Mouse (Mus musculus) MEL (cell line): ENCODE results near the gene Padi6. TPM values are rescaled to one million over a fixed set of nuclear protein-coding genes. Genes with fewer than 3 reads are reported as not detected.

Experiments used
- DNase-seq: peaks from one replicate; pipeline ENCODE4 v3.0.0; 2011; ENCODE audit warnings: low read depth, low spot score
- H3K27ac ChIP-seq: 2 replicates; pipeline ENCODE4 v1.5.1; 2012; ENCODE audit warnings: low read depth, mild to moderate bottlenecking, control low read depth, low read length, moderate library complexity; ENCODE audit not compliant: control insufficient read depth
- H3K27me3 ChIP-seq, 2 experiments: fragments of 150-350 bp in 1 of 2; sonication (generic) in 1 of 2; 2 replicates each; pipeline ENCODE4 v1.6.1; 2012; ENCODE audit warnings: low read length in 2 of 2, mild to moderate bottlenecking in 2 of 2, improper control_type of control experiment in 1 of 2, moderate library complexity in 1 of 2; ENCODE audit not compliant: insufficient read depth in 2 of 2, control insufficient read depth in 1 of 2
- H3K36me3 ChIP-seq, 2 experiments: 2 replicates each; pipeline ENCODE4 v1.6.1; 2012 to 2014; ENCODE audit warnings: low read length in 2 of 2, improper control_type of control experiment in 1 of 2, inconsistent platforms in 1 of 2, mild to moderate bottlenecking in 1 of 2; ENCODE audit not compliant: insufficient read depth in 2 of 2, control insufficient read depth in 1 of 2
- H3K4me1 ChIP-seq, 2 experiments: fragments of 150-350 bp in 1 of 2; sonication (generic) in 1 of 2; 2 replicates each; pipeline ENCODE4 v1.6.1; 2012; ENCODE audit warnings: low read length in 2 of 2, improper control_type of control experiment in 1 of 2, mild to moderate bottlenecking in 1 of 2; ENCODE audit not compliant: insufficient read depth in 2 of 2, control insufficient read depth in 1 of 2
- H3K4me3 ChIP-seq, 2 experiments: fragments of 150-350 bp in 1 of 2; sonication (generic) in 1 of 2; 2 replicates each; pipeline ENCODE4 v1.5.1; 2012; ENCODE audit warnings: low read depth in 2 of 2, low read length in 2 of 2, mild to moderate bottlenecking in 2 of 2, moderate library complexity in 2 of 2, control low read depth in 1 of 2, improper control_type of control experiment in 1 of 2; ENCODE audit not compliant: control insufficient read depth in 1 of 2, insufficient read depth in 1 of 2
- H3K79me2 ChIP-seq: 2 replicates; pipeline ENCODE4 v1.6.1; 2012; ENCODE audit warnings: mild to moderate bottlenecking, low read length, moderate library complexity; ENCODE audit not compliant: control insufficient read depth, poor library complexity, insufficient read depth
- H3K9ac ChIP-seq: 2 replicates; pipeline ENCODE4 v1.6.1; 2012; ENCODE audit warnings: low read depth, mild to moderate bottlenecking, control low read depth, low read length, moderate library complexity; ENCODE audit not compliant: control insufficient read depth, poor library complexity, severe bottlenecking
- H3K9me3 ChIP-seq: fragments of 150-350 bp; sonication (generic); replicated peaks from 2 replicates; pipeline ENCODE4 v1.6.1; 2012; ENCODE audit warnings: mild to moderate bottlenecking, low read length, improper control_type of control experiment, moderate library complexity; ENCODE audit not compliant: insufficient read depth
- BHLHE40 ChIP-seq: IDR thresholded peaks from 2 replicates; pipeline ENCODE4 v1.6.1; 2012; ENCODE audit warnings: low read depth, mild to moderate bottlenecking, inconsistent platforms, low read length, improper control_type of control experiment, borderline replicate concordance
- CHD1 ChIP-seq: IDR thresholded peaks from 2 replicates; pipeline ENCODE4 v1.6.1; 2012; ENCODE audit warnings: low read depth, mild to moderate bottlenecking, inconsistent platforms, low read length, improper control_type of control experiment
- CHD2 ChIP-seq: IDR thresholded peaks from 2 replicates; pipeline ENCODE4 v1.6.1; 2011; ENCODE audit warnings: low read length, improper control_type of control experiment
- E2F4 ChIP-seq: IDR thresholded peaks from 2 replicates; pipeline ENCODE4 v1.6.1; 2011; ENCODE audit warnings: low read depth, low read length, improper control_type of control experiment, borderline replicate concordance
- GATA1 ChIP-seq: IDR thresholded peaks from 2 replicates; pipeline ENCODE4 v1.6.1; 2011; ENCODE audit warnings: low read depth, low read length, improper control_type of control experiment
- JUND ChIP-seq: IDR thresholded peaks from 2 replicates; pipeline ENCODE4 v1.6.1; 2011; ENCODE audit warnings: low read depth, mild to moderate bottlenecking, improper control_type of control experiment, low read length
- KAT2A ChIP-seq: conservative IDR thresholded peaks from 2 replicates; pipeline ENCODE4 v1.6.1; 2012; ENCODE audit warnings: low read depth, low read length, improper control_type of control experiment, inconsistent platforms
- MAFK ChIP-seq: IDR thresholded peaks from 2 replicates; pipeline ENCODE4 v1.6.1; 2011; ENCODE audit warnings: low read depth, mild to moderate bottlenecking, low read length, improper control_type of control experiment, borderline replicate concordance
- MAX ChIP-seq: IDR thresholded peaks from 2 replicates; pipeline ENCODE4 v1.6.1; 2011; ENCODE audit warnings: low read length, improper control_type of control experiment
- MAZ ChIP-seq: IDR thresholded peaks from 2 replicates; pipeline ENCODE4 v1.6.1; 2012; ENCODE audit warnings: low read depth, mild to moderate bottlenecking, inconsistent platforms, low read length, improper control_type of control experiment
- MEF2A ChIP-seq: IDR thresholded peaks from 2 replicates; pipeline ENCODE4 v1.6.1; 2014; ENCODE audit warnings: low read depth, mild to moderate bottlenecking, inconsistent platforms, low read length, improper control_type of control experiment; ENCODE audit not compliant: poor library complexity, insufficient replicate concordance, severe bottlenecking; ENCODE audit errors: extremely low read depth
- MXI1 ChIP-seq: IDR thresholded peaks from 2 replicates; pipeline ENCODE4 v1.6.1; 2011; ENCODE audit warnings: mild to moderate bottlenecking, low read depth, low read length, improper control_type of control experiment
- MYB ChIP-seq: IDR thresholded peaks from 2 replicates; pipeline ENCODE4 v1.6.1; 2011; ENCODE audit warnings: mild to moderate bottlenecking, low read depth, low read length, improper control_type of control experiment
- NELFE ChIP-seq: IDR thresholded peaks from 2 replicates; pipeline ENCODE4 v1.6.1; 2011; ENCODE audit warnings: low read depth, low read length, improper control_type of control experiment
- NRF1 ChIP-seq: IDR thresholded peaks from 2 replicates; pipeline ENCODE4 v1.6.1; 2014; ENCODE audit warnings: low read depth, mild to moderate bottlenecking, inconsistent platforms, low read length, improper control_type of control experiment, moderate library complexity; ENCODE audit not compliant: poor library complexity, insufficient read depth, severe bottlenecking
- POLR2A ChIP-seq, 2 experiments: IDR thresholded peaks; 2 replicates each; pipeline ENCODE4 v1.6.1; 2011 to 2012; ENCODE audit warnings: low read length in 2 of 2, mild to moderate bottlenecking in 2 of 2, control low read depth in 1 of 2, improper control_type of control experiment in 1 of 2, low read depth in 1 of 2, moderate library complexity in 1 of 2; ENCODE audit not compliant: control insufficient read depth in 1 of 2, insufficient read depth in 1 of 2, poor library complexity in 1 of 2
- RAD21 ChIP-seq: IDR thresholded peaks from 2 replicates; pipeline ENCODE4 v1.6.1; 2011; ENCODE audit warnings: mild to moderate bottlenecking, low read depth, low read length, improper control_type of control experiment
- SIN3A ChIP-seq: IDR thresholded peaks from 2 replicates; pipeline ENCODE4 v1.6.1; 2012; ENCODE audit warnings: low read length, improper control_type of control experiment, inconsistent platforms
- TBP ChIP-seq: IDR thresholded peaks from 2 replicates; pipeline ENCODE4 v1.8.0; 2011; ENCODE audit warnings: low read depth, low read length, improper control_type of control experiment
- USF1 ChIP-seq: IDR thresholded peaks from 2 replicates; pipeline ENCODE4 v1.6.1; 2014; ENCODE audit warnings: low read depth, mild to moderate bottlenecking, inconsistent platforms, low read length, improper control_type of control experiment, moderate library complexity
- ZC3H11A ChIP-seq: IDR thresholded peaks from 2 replicates; pipeline ENCODE4 v1.6.1; 2012; ENCODE audit warnings: low read depth, mild to moderate bottlenecking, inconsistent platforms, low read length, improper control_type of control experiment
- ZKSCAN1 ChIP-seq: IDR thresholded peaks from 2 replicates; pipeline ENCODE4 v1.6.1; 2012; ENCODE audit warnings: low read depth, mild to moderate bottlenecking, inconsistent platforms, low read length, improper control_type of control experiment, moderate library complexity
- ZMIZ1 ChIP-seq: IDR thresholded peaks from 2 replicates; pipeline ENCODE4 v1.6.1; 2012; ENCODE audit warnings: low read depth, mild to moderate bottlenecking, inconsistent platforms, low read length, improper control_type of control experiment, moderate library complexity
- ZNF384 ChIP-seq: IDR thresholded peaks from 2 replicates; pipeline ENCODE4 v1.6.1; 2012; ENCODE audit warnings: low read depth, mild to moderate bottlenecking, inconsistent platforms, low read length, improper control_type of control experiment
- polyA plus RNA-seq, 2 experiments: library from polyadenylated mRNA; stranded (reverse) in 1 of 2; unstranded in 1 of 2; fragments of >175 nt in 1 of 2; fragments of >200 nt in 1 of 2; gene quantifications; 2 replicates each; pipeline versions ENCODE4 v1.2.1 to v1.2.4; 2012; ENCODE audit warnings: low replicate concordance in 2 of 2, low read depth in 1 of 2; ENCODE audit not compliant: insufficient read length in 2 of 2, insufficient read depth in 1 of 2, missing spikeins in 1 of 2
- total RNA-seq: library from RNA; depleted of rRNA; stranded (reverse); fragments of 300-350 nt; gene quantifications from 2 replicates; pipeline ENCODE4 v1.2.3, GENCODE M21; 2012

Padi6 gene
- total and polyA plus RNA-seq, 3 experiments, result not detected

DNA sequence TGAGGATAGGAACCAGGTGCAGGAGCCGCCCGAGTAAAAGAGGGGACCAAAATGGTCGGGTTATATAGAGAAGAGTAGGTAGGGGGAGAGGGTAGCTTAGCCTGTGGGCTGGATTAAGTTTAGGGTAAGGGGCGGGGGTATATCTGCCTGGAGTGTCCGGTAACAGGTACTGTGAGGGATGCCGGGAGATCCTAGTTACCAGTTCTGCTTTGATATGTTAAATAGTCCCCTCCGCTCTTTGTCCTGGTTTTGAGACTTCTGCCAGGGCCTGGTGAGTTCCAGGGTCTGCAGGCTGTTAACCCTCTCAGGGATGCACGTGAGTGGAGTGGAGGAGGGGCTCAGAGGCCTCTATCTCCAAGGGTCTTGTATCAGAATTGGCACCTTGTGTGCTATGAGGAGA lies 38.8 kb downstream of the Padi6 start:
- DNase-seq, result no peak
- no peak for TF ChIP-seq SIN3A
- TF ChIP-seq USF1, result no peak
- no peak for TF ChIP-seq CHD2
- no peak for TF ChIP-seq MAX
- no peak for TF ChIP-seq CHD1
- 0 out of 2 replicates have a peak, but pooled peaks have one; percentile 22 for TF ChIP-seq BHLHE40
- no peak for TF ChIP-seq ZMIZ1
- peak overlapping the region; percentile 56 to 73 for H3K4me3 ChIP-seq
- H3K27ac ChIP-seq, result peak overlapping the region; percentile 41; the same call in 1 of the 2 replicates
- H3K27me3 ChIP-seq, result no peaks in the 10 kb centered on the region
- H3K36me3 ChIP-seq, result peaks cover 14 to 23% of the 10 kb centered on the region in 2 experiments
- peaks cover 79% of the 10 kb centered on the region for H3K79me2 ChIP-seq
- no peaks in the 10 kb centered on the region for H3K9me3 ChIP-seq
- peak overlapping the region; percentile 98 for H3K9ac ChIP-seq
- H3K4me1 ChIP-seq, result peaks cover 2 to 21% of the 10 kb centered on the region in 2 experiments; a peak in 3 of 4 replicates

DNA sequence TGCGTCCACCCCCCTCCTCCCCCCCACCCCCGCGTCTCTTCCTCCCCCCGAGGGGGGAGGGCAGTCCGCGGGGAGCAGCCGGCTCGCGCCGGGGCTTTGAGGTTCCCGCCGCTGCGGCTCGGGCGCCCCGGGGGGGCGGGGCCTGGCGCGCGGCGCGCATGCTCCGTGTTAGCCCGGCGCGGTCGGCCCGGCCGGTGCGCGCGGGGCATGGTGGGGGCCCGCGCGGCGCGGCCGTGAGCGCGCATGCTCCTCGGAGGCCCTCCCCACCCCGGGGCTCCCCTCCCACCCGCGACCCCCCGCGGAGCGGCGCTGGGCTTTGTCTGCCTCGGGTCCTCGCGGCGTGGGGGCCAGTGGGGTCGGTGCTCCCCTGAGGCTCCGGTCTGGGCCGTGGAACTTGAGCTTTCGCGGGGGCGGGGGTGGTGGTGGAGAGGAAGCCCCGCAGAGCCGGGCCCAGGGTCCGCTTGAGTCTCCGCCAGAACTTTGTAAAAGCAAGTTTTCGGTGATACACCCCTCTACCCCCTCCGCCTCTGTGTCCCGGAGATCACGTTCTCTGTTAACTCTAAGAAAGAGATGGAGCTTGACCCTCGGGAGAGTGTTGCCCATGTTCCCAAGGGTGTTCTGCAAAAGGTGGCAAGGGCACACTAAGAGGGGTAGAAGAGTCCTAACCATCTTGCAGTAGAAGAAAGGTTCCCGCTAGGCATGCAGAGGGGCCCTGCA lies 39.7 kb downstream of the Padi6 start:
- peaks cover 72% of the 10 kb centered on the region for H3K79me2 ChIP-seq
- H3K36me3 ChIP-seq, result peaks cover 12 to 23% of the 10 kb centered on the region in 2 experiments
- peaks cover 2 to 23% of the 10 kb centered on the region in 2 experiments; a peak in 3 of 4 replicates for H3K4me1 ChIP-seq
- peak overlapping the region; percentile 98 for H3K9ac ChIP-seq
- DNase-seq, result peak; percentile 86
- no peaks in the 10 kb centered on the region for H3K27me3 ChIP-seq
- no peaks in the 10 kb centered on the region for H3K9me3 ChIP-seq
- TF ChIP-seq MYB (no peak), MXI1 (0 out of 2 replicates have a peak, but pooled peaks have one; percentile 3), MAZ (peak; percentile 90; the same call in 1 of the 2 replicates), MEF2A (no peak), ZC3H11A (no peak), MAFK (no peak), MAX (0 out of 2 replicates have a peak, but pooled peaks have one; percentile 25), ZKSCAN1 (no peak), SIN3A (0 out of 2 replicates have a peak, but pooled peaks have one; percentile 16), RAD21 (no peak), ZNF384 (no peak), POLR2A (IDR thresholded peaks at IDR 0.05; ENCODE audit: control insufficient read depth in 1 of 2, insufficient read depth in 1 of 2, low read depth in 1 of 2, low read length in 2 of 2, poor library complexity in 1 of 2) (peak in 1 of 2 experiments; percentile 25; a peak in 2 of 4 replicates), ZMIZ1 (no peak), NRF1 (peak; percentile 72), JUND (no peak), TBP (no peak), GATA1 (no peak), BHLHE40 (no peak), USF1 (no peak), NELFE (no peak), E2F4 (no peak; the same call in 1 of the 2 replicates), KAT2A (no peak)
- TF ChIP-seq, all 39 proteins: peak for 6
- peak overlapping the region; percentile 56 to 73 for H3K4me3 ChIP-seq
- peak overlapping the region; percentile 41 for H3K27ac ChIP-seq
